Mouse (Mus musculus): ENCODE results near the gene Odf2.
"Not testable (repeated sequence)": the region's sequence is repeated elsewhere in the genome, so short reads cannot be mapped to it uniquely, and the experiment has no call there.

Gene Odf2

DNA sequence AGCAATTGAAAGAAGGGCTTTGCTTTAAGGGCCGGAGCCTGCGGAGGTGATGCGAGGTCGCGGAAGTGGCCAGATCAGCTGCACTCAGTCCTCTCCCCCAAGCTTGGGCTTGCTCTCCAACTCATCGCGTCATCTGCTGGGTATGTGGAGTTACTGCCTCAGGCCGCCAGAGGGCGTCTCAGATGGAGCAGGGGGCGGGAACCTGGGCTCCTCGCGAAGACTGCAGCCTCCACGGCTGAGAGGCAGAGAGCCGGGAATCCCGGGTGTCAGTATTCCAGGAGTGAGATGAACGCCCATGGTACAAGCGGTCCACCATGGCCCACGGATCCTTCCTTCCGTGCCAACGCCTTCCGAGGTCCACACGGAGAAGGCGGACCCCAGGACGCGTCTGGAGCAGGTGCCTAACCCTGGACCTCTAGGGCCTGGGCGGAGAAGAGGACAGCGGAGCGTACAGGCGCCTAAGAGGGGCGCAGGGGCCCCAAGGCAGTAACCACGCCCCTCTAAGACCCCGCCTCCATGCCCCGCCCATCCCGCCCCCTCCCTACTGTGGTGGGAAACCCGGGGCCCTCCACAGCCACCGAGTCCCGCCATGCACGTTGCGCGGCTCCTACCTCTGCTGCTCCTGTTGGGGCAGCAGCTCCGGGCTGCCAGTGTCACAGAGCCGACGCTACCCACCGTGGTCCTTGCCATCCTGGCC is 19.9 kb upstream of the Odf2 start, which contains the start of gene Cercam:
Gene Cercam (plus strand): TSS at position 216 of the 697 bp plus-strand sequence.
- in situ Hi-C loops (cut with MboI, MseI): loop anchor here (5.0 kb wide), 1 partner anchor 52 kb away; no protein-coding TSS in a partner anchor

DNA sequence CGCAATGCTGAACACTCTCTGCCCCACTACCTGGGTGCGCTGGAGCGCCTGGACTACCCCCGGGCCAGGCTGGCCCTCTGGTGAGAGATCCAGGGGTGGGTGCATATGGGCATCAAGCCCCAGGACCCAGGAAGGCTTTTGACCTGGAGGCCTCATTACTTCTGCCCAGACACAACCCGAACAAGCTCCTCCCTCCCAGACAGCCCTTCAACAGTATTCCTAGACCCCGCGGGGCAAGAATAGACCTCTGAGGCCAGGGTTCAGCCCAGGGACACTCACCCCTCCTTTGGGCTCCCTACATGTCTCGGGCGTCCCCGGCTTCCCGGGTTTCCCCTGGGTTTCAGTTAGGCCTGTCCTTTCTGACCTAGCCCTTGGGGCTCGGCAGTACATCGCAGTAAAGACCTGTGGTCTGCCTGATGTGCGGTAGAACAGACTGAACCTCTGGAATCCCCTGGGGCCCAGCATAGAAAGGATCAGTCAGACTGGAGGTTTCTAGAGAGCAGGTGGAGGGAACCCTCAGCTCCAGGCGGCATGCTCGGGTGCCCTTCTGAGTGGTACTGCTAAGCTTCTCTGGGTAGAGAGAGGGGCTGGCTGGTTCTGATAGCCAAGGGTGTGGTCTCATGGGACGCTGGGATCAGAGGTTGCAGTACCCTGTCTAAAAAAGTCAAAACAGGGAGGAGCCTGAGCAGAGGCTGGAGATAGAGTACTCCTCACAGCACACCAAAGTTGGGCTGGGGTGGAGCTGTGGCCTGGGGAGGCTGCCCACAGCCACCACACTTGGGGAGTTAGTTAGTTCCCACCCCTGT is 19.2 kb upstream of the Odf2 start:
- in situ Hi-C loops (cut with MboI, MseI): loop anchor here (5.0 kb wide), 1 partner anchor 53 kb away; no protein-coding TSS in a partner anchor

DNA sequence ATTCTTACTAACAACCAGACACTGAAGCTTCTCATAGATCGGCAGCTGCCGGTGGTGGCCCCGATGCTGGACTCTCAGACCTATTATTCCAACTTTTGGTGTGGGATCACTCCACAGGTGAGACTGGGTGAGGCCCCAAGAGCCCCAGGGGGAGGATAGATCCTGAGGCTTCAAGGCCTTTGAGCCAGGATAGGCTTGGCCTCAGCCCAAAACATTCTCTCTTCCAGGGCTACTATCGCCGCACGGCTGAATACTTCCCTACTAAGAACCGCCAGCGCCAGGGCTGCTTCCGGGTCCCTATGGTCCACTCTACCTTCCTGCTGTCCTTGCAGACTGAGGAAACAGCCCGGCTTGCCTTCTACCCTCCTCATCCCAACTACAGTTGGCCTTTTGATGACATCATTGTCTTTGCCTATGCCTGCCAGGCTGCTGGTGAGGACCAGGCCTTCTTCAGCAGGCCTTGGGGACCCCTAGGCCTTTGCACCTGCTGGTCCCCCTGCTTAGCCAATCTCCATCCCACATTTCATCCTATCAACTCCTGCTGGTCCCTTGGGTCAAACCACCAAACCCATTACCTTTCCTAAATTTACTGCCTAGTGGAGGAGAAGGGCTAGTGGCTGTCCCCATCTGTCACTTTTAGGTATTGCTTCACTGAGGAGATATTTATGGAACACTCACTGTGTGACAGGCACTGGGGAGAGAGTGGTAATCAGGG is 16.3 kb upstream of the Odf2 start:
- in situ Hi-C loops (cut with MboI, MseI): no loop called here

DNA sequence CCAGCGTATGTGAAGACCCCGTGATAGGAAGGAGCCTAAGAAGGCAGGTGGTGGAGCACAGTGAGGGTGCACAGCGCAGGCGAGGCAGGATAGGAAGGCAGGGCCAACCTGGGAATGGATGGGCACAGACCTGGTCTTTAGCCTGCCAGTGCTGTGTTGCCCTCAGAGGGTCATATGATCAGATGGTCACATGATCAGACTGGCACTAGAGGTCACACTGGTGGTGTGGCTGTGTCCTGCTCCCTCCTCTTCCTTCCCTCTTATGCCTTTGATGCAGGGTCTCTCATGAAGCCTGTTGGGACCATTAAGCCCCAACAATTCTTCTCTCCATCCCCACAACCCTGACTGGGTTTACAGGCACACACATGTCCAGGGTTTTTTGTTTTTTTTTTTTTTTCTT is 15.2 kb upstream of the Odf2 start:
- in situ Hi-C loops (cut with MboI, MseI): no loop called here

DNA sequence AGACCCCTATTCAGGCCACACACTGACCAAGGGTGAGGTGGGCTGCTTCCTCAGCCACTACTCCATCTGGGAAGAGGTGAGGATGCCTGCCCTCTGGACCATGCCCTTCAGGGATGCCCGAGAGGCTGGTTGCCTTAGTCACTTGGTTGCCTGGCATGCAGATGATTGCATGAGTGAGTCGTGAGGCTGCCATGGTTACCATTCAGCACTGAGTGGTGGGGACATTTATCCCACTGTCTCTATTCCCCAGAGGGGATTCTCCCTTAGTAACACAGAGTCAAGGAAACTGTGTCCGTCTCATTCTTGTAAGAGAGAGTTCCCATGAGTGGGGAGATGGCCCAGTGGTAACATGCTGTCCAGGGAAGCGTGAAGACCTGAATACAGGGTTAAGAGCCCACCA is 11.0 kb upstream of the Odf2 start:
- in situ Hi-C loops (cut with MboI, MseI): no loop called here

DNA sequence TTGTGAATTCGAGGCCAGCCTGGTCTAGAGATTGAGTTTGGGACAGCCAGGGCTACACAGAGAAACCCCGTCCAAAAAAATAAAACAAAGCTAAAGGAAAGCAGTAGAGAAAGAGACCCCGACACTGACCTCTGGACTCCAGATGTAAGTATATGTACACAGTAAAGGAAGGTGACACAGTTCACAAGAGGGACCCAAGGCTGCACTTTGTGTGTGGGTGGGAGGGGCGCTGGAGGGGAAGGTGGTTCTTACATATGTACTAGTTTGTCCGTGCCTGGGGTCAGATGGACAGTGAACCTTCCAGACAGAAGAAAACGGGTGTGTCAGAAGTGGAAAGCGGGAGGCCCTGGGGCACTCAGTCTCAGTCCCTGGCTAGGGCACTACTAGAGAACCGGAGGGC is 9.8 kb upstream of the Odf2 start:
- in situ Hi-C loops (cut with MboI, MseI): no loop called here

DNA sequence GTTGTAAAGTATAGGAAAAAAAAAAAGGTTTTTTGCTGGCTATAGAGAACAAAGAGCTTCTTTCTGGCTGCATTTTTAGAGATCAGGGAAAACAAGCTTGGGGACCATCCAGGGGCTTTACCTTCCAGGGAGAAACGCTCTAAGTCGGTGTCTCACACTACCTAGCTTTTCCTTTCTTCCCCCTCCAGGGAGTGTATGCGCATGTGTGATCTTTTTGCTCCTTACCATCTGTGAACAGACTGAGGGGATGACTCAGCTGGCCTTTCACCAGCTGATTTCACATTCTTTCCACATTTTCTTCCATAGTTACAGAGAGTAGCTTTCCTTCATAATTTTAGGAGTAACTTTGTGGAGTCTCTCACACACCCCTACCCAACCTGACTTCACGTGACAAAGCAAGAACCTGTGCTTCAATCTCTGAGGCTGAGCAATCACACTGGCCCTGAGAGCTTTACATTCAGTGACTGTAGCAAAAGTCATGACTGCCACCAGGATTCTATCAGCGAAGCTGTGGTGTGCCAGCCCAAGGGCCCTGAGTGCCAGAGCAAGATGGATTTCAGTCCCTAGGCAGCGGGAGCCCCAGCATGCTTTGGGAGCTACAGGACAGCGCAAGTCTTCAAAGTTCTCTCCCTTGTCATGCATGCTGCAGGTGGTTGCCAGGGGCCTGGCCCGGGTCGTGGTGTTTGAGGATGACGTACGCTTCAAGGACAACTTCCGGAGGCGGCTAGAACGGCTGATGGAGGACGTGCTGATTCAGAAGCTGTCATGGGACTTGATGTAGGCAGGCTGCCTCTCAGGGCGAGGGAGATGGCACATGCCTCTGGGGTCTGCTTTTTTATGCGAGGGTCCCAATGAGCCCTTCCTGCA is 8.8 kb upstream of the Odf2 start:
- in situ Hi-C loops (cut with MboI, MseI): no loop called here

DNA sequence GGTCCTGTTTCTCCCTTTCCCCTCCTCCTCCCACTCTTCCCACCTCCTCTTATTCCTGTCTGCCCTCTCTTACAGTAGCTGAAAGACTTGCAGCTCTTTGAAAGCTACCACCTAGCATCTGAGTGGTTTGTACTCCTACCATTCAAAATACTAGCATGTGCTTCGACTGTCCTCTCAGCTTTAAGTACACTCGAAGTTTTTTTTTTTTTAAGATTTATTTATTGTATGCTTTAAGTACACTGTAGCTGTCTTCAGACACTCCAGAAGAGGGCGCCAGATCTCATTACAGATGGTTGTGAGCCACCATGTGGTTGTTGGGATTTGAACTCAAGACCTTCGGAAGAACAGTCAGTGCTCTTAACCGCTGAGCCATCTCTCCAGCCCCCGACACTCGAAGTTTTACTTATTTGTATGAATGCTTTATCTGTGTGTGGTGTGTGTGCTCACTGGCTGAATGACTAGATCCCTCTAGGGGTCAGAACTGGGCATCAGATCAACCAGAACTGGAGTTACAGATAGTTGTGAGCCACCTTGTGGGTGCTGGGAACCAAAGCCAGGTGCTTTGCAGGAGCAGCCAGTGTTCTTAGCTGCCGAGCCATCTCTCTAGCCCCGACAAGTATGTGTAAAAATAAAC is 2.2 kb upstream of the Odf2 start:
- in situ Hi-C loops (cut with MboI, MseI): not testable (repeated sequence)

DNA sequence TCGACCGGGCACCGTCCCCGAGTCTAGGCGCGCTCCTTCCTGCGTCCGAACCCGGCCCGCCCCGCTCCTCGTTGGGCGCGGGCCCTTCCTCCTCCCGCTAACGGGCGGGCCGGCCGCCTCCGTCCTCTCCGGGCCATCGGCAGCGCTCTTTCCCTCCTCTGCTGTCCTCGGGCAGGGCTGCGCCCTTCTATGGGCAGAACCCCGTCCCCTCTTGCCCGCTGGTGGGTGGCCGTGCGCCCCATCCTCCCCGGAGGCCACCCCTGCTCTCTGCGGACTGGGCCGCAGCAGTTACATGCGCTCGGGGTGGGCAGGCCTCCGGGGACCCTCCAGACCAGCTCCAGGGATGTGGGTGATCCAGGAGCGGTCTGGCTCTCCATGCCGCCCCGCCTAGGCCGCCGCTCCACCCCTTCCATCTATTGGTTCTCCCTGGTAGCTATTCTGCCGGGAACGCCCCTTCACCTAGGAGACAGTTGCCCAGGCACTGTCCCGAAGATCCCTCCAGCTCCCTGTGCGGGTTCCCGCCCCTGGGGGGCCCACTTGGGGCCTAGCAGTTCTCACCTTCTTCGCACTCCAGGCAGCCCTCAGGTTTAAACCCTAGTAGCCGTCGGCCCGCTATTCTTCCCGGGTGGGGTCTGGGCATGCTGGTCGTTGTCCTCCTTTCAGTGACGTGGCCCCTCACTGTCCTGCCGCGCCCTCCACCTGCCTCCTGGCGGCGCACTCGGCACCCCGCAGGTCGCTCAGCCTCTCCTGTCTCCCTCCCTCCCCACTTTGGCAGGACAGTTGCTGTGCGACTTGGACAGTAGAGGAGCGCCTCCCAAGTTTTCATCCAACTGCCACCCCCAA is 1.2 kb downstream of the Odf2 start:
- in situ Hi-C loops (cut with MboI, MseI): no loop called here

DNA sequence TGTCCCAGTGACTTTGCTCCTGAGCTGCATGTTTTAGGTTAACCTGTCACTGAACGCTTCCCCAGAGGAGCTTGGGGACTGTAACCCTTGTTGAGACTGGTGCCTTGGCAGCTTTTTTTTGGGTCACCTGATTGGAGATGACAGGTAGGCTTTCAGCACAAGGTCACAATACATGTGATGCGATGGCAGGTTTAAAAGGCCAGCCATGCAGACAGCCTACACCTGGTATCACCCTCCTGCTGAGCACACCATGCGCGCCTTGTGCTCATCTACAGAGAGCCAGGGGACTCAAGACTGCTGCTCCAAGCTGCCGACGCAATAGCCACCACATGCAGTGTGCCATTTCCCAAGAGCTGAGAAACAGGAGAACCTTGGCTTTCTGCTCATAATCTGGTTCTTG is 2.8 kb downstream of the Odf2 start:
- in situ Hi-C loops (cut with MboI, MseI): no loop called here

DNA sequence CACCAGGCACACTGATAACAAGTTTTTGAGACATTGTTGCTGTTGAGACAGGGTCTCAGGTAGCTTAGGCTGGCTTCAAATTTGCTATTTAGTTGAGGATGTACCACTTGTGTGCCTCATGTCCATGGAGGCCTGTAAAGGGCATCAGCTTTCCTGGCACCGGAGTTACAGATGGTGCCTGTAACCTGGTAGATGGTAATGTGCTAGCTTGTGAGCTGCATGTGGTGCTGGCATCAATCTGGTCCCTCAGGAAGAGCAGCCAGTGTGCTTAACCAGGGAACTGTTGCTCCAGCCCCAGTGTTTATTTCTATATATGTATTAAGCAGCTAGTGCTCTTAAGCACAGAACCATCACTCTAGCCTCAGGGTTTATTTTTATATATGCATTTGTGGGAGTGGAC is 7.0 kb downstream of the Odf2 start:
- in situ Hi-C loops (cut with MboI, MseI): no loop called here

DNA sequence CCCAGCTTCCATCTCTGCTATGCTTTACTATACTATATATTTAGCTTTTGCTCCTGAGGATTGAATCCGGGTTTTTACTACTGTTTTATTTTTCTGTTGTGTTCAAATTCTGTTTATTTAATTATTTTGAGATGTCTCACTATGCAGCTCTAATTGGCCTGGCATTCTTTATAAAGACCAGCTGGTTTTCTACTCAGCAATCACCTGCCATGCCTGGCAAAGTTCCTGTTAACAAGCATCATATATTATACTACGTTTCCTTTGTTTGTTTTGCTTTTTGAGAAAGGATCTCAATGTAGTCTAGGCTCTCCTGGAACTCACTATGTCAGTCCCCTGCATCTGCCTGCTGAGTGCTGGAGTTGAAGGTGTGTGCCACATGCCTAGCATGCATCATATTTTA is 8.3 kb downstream of the Odf2 start:
- in situ Hi-C loops (cut with MboI, MseI): no loop called here

DNA sequence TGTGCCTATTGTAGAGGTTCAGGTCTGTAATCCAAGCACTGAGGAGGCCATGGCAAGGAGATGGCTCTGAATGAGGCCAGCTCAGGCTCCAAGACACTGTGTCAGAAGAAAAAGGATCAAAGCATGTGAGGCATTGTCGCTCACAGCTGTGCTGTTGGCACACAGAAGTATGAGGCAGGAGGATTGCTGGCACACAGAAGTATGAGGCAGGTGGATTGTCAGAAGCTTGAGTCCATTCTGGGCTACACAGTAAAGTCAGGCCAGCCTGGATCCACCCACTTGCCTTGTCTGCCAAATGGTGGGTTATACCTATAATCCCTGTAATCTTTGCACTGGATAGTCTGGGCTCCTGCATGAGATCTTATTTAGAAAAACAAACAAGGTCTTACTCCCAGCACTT is 9.1 kb downstream of the Odf2 start:
- in situ Hi-C loops (cut with MboI, MseI): no loop called here

DNA sequence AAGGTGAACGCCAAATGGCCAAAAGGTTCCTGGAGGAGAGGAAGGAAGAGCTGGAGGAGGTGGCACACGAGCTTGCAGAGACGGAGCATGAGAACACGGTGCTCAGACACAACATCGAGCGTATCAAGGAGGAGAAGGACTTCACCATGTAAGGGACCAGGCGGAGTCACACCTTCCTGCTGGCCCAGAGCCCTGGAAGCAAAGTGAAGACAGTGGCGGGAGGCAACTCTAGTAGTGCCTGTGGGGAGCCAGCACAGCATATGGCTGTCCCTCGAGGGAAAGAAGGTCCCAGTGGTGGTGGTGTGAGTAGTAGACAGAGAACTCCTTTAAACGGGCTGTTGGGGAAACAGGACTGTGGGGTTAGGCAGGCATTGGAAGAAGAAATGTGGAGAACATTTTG is 13.2 kb downstream of the Odf2 start:
- in situ Hi-C loops (cut with MboI, MseI): no loop called here

DNA sequence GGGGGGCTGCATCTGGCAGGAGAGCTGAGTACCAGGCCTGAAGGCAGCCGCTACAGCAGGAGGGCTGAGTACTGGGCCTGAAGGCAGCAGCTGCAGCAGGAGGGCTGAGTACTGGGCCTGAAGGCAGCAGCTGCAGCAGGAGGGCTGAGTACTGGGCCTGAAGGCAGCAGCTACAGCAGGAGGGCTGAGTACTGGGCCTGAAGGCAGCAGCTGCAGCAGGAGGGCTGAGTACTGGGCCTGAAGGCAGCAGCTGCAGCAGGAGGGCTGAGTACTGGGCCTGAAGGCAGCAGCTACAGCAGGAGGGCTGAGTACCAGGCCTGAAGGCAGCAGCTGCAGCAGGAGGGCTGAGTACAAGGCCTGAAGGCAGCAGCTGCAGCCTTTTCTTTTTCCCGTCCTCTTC is 19.1 kb downstream of the Odf2 start:
- in situ Hi-C loops (cut with MboI, MseI): not testable (repeated sequence)

DNA sequence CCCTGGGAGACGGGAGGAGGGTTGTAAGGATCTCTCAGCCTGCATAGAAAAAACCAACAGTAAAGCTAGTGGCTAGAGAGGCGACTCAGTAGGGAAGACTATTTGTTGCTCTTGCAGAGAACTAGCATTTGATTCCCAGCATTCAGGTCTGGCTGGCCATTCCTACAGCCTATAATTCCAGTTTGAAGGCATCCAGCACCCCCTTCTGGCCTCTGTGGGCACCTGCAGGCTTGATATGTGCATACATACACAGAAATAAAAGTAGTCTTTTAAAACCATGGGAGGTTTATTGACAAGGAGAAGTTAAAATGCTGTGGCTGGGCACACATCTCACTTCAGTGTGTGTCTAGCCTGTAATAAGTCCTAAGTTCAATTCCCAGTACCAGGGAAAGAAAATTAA is 21.0 kb downstream of the Odf2 start:
- in situ Hi-C loops (cut with MboI, MseI): no loop called here

DNA sequence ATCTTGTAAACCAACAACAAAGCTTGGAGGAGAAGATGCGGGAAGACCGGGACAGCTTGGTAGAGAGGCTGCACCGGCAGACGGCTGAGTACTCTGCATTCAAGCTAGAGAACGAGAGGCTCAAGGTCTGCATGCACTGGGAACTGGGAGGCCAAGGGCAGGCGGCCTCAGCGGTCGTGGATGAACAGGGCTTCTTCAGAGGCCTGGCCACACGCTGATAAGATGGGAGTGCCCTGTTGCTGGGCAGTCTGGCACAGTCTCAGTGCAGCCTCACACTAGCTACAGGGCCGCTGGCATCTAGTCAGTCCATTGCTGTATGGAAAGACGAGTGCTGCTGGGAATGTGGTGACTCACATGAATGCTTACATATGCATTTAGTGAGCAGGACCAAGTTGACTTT is 28.6 kb downstream of the Odf2 start:
- in situ Hi-C loops (cut with MboI, MseI): no loop called here

DNA sequence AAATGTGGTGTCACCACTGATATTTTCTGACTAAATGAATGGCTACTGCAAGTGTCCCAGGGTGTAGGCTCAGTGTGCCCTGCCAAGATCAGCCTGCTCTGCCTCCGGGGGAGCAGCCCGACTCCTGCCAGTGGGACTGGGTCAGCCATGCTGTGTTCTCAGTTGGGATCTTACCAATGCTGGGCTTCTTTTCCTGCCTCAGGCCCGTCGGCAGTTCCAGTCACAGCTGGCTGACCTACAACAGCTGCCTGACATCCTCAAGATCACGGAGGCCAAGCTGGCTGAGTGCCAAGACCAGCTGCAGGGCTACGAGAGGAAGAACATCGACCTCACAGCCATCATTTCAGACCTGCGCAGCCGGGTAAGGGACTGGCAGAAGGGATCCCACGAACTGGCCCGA is 33.0 kb downstream of the Odf2 start:
- in situ Hi-C loops (cut with MboI, MseI): no loop called here

DNA sequence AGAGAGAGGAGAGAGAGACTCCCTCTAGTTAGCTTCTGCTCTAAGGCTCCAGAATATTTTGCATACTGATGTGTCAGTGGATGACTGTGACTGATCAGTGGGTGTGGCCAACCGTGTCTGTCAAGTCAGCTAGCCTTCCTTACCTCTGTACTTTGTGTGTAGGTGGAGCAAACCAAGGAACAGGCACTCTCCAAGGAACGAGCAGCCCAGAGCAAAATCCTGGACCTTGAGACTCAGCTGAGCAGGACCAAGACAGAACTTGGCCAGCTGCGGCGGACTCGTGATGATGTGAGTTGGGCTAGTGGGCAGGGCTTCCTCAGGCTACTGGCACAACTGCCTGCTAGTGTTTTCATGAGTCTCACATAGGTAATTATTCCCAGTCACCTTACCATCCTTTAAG is 37.5 kb downstream of the Odf2 start:
- in situ Hi-C loops (cut with MboI, MseI): no loop called here

DNA sequence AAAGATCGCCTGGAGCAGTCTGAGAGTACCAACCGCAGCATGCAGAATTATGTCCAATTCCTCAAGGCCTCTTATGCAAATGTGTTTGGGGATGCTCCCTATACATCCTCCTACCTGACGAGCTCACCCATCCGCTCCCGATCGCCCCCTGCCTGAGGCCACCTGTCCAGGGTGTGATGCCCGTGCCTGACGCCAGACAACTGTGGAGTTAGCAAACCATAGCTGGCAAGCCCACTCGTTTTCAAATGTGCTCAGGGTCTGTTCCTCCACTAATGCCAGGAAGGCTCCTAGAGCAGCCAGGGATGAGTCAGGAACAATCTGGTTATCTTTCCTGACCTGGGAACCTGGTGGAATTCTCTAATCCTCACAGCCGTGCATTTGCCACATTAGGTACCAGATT is 41.5 kb downstream of the Odf2 start:
- in situ Hi-C loops (cut with MboI, MseI): loop anchor here (10.0 kb wide), 1 partner anchor 894 kb away; no protein-coding TSS in a partner anchor
